Mouse (Mus musculus) c-Kit-negative CD71-positive TER-119-positive erythroid progenitor cells, embryonic 14.5 days (primary cell): ENCODE results near the gene Pctp.

ENCODE experiments used
- DNase-seq: peaks from one replicate; pipeline ENCODE4 v3.0.0-alpha.2; 2013; ENCODE audit warnings: low read depth, low spot score

The Pctp gene

DNA sequence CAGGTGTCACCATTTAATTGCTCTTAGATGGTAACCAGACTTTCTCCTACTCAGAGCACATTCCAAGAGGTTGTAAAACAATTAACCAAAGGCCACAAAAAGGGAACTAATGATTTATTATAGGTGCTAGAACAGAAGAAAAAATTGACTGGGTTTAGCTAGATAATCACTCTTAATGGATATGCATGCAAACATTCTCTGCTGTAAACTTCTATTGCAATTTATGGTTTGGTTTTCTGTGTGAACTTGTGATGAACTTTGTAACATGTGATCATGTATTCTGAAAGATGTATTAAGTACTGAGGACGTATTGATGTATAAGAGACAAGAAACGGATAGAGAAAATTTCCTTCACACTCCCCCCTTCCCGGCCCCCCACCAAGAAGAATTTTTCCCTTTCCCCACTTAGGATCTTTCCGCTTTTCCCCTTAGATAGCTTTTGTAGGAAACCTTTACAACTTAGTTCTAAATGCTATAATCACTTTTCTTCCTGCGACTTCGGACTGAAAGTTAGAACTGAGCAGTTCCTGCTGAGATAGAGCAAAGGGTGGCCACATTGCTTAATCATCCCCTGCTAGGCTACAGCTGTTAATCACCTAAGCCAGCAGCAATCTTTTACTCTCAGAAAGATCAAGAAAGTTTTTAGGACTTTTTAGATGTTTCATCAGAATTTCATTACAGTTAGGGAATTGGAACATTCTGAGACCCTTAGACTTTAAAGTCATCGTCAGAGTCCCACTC lies 5.3 kb upstream of the Pctp start:
- DNase-seq: no peak

DNA sequence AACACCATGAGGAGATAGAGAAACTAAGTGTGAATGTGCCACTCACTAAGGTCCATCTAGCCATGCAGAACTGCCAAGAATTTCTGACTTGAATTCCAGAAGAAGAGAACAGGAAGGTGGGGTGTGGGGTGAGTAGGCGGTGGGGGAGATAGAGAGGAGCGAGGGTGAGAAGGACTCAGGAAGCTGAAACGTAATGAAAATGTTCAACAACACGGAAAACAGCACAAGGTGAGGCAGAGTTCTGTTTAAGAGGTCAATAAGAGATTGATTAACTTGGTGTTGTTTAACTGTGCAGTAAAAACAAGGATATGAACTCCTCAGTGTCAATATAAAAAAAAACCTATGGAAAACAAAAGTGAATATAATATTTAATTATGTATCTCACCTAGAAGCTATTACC lies 3.4 kb upstream of the Pctp start:
- no peak for DNase-seq

DNA sequence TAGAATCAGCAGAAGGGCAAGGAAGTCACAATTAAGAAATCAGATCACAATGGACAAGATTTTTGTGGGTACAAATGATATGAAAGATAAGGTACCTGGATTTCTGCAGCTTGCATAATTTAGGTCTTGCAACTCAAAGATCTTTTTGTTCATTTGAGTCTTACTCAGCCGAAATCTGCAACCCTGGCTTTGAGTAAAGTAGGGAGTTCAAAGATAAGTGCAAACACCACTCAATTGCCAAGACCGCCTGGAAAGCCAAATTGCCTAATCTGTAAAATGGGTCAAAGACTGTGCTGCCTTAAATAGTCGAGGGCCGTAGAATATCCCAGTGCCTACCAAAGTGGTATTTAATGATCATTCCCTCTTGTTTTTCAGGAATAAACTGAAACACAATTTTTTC lies 692 bp upstream of the Pctp start:
- DNase-seq: no peak

DNA sequence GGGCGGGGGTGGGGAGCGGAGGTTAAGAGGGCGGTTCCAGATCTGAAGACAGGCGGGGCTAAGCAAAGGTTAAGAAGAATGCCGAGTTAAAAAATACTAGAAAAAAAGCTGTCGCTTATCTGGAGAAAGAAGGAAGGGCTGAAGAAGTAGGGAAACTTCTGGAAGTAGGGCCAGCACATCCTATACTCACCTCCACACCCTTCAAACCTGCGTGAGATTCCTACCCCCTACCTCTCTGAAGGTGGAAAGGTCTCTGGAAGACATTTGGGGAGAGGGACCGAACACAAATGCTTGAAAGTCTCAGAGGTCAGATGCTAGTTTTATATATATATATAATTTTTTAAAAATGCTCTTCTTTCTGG lies 274 bp upstream of the Pctp start:
- no peak for DNase-seq

DNA sequence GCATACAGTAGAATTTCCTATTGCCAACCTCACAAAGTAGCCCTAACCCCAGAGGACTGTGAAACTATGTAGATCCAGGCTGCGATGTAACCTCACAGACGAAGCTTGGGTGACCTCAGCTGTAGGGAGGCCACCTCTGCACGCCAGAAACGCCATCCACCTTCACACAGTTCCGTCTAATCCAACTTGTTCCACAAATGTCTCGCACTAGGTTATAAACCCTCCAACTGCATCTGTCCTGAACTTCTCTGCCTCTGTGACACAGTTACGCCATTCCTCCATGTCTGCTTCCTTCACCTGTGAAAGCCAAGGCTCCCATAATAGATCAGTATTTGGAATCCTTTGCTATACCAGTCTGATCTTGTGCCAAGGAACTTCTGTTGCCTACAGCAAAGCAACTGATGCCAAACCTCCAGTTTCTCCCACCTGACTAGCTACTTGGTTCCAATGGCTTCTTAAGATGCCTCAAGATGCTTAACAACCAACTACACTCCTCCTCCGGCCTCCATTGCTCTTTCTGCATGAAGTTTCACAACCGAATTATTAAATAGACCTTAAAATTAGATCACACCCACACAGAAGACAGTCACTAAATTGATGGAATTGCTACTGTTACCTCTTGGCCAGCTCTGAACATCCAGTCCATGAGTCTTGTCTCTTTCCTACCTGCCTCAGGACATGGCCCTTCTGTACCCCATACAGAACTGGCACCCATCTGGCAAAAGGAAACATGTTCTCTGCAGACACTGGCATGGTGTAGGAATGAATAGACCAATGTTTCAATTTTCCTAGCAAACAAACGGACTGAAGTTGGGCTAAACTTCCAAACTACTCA lies 1.1 kb downstream of the Pctp start:
- DNase-seq: no peak

DNA sequence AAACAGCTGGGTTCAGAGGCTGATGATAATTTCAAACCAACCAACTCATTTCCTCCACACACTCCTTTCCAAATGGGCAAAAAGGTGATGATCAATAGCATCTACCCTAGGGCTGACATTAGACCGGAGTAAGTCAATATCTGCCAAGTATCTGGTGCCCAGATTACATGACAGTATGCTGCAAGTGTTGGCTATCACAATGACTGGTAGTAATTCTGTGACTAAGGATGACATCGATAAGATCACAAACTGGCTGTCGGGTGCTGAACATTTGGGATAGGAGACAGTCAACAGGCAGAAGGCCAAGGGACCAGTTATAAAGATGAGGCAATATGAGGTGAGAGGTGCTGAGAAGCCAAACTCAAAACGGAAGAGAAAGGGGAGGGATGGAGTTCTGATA lies 2.0 kb downstream of the Pctp start:
- no peak for DNase-seq

DNA sequence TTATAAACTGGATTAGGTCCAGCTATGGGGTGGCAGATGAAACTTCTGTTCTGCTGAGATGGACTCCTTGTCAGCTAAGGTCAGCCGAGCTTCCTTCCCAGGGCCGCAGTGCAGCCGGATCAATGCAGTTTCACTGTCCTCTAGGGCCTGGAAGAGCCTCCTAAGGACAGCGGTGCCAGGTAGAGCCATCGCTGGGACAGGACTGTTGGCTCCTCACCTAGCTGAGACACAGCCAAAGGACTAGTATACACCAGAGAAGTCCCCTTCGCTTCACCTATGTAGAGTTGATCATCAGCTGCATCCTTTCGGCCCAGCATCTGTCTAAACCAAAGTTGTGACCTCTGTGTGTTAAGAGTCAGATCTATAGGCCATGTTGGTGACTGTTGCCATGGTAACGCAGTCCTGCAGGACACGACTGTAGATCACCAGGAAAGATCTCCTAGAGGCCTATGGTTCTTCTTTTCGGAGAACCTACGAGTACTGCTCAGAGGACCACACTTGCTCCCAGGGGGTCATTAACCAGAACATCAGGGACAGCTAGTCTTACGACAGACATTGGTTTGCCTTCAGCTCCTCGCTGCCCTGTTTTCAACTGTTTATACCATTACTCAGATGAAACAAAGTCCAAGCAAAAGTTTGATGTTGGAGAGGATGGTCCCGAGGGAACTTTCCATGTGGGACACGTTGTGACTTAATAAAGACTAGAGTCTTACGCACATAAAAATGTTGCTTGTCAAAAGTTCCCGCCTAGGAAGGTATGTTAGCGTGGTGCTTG lies 3.5 kb downstream of the Pctp start:
- no peak for DNase-seq

DNA sequence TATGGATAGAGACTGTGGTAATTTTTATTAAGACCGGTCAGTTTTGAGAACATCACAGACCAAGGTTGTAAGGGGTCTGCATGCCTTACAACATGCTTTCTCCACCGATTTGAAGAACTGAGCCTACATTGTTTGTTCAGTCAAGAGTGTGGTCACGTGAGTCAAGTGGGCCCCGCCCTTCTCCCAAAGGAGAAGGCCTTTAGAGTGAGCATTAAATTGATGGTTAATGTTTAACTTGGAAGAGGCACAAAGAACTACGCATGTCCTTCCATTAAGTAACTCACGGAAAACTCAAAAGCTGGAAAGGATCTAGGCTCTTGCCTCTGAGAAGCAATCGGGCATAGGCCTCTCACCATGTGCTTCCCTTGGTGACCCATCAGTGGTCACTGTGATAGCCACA lies 5.8 kb downstream of the Pctp start:
- DNase-seq: no peak

DNA sequence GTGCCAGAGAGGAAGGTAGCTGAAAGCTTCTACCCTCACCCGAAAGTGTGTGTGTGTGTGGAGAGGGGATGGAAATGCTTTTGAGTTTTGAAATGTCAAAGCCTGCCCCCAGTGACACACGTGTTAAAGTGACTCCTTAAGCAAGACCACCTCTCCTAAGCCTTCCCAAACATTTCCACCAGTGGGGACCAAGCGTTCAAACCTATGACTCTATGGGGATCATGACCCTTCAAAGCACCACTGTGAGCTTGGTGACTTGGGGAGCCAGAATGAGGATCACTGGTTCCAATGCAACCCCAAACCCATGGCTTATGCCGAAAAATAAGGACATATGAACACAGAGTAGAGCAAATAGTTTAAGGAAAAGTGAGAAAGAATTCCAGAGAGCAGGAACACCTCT lies 6.3 kb downstream of the Pctp start:
- DNase-seq: no peak

DNA sequence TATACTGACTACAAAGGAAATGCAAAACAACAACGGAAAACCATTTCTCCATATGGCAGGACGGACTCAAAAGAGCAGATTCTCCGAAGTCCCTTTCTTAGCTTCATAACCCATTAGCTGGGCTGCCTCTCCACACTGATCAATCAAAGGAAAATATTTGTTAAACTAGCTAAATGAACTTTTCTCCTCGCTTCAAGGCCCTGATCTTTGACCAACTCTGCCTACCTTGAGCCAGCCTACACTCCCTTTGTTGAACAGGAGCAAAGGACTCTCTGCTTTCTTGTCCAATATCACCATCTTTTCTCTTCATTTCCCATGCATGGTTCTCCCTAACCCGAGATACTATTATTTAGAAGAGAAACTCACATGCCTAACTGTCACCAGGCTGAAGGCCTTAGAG lies 7.1 kb downstream of the Pctp start:
- no peak for DNase-seq

DNA sequence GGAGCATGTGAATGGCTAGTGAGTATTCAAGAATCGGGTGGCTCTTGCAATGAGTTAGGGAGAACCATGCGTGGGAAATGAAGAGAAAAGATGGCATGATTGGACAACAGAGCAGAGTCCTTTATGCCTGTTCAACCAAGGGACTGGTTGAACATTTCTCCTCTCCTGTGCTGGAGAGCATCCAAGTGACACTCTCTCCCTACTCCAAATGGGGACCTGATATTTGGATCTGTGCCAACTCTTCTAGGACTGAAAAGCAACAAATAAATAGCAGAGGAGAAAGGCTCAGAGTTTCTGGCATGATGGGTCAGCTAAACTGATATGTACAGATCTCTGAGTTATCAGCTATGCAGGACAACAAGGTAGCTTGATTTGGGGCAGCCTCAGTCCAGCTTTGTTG lies 8.0 kb downstream of the Pctp start:
- no peak for DNase-seq

DNA sequence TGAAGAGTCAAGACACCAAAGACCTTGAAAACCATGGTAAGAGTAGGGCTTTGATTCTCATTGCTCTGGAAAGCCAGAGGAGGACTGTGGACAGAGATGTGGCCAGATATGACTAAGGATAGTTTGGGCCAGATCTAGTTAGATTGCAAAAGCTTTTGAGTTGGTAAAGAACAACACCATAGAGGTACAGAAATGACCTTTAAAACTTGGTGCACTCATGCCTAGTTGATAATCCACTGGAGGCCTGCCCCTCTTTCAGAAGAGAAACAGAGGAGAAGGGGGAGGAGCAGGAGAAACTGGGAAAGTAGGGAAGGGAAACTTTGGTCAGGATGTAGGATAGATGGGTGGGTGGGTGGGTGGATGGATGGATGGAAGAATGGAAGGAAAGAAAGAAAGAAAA lies 11.0 kb downstream of the Pctp start:
- DNase-seq: no peak

DNA sequence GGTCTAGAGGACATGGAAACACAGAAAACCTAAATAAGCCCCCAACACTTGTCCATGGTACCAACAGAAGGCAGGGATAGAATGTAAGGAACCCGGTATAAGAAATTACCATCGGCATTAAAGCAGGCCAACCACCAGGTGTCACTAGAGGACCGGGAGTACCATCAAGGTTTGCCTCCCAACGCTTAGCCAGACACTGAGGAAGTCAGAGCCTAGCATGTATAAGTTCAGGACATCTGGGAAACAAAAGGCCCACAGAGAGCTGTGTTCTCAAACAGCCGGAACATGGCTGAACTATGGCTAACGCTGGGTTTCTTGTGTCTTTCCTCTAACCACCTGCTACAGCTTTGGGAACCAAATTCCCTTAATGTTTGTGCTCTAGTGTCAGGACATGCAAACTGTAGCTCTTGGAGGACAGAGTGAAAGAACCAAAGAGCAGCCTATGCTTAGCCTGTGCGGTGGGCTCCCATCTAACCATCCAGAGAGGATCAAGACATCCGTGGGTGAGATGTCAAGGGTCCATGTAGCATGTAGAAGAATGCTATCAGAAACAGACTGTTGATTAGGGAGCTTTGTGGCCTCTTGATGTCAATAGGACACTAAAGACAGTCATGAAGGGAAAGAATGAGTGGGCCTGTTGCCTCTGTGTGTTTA lies 13.6 kb downstream of the Pctp start:
- DNase-seq: no peak

DNA sequence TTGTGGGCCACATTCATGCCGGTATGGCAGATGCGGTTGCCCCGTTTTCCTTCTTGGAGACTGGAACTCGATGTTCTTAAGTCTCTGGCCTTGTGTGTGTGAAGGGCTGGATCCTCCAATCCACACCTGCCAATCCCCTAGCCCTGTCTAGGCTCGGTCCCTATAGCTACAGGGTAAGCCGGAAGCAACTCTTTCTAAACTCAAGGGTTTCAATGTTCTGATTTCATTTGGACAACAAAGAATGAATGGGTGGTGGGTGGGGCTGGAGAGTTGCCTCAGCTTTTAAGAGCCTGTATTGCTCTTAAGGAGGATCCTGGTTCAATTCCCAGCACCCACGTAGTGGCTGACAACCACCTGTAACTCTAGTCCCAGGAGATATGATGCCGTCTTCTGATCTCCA lies 16.2 kb downstream of the Pctp start:
- no peak for DNase-seq

DNA sequence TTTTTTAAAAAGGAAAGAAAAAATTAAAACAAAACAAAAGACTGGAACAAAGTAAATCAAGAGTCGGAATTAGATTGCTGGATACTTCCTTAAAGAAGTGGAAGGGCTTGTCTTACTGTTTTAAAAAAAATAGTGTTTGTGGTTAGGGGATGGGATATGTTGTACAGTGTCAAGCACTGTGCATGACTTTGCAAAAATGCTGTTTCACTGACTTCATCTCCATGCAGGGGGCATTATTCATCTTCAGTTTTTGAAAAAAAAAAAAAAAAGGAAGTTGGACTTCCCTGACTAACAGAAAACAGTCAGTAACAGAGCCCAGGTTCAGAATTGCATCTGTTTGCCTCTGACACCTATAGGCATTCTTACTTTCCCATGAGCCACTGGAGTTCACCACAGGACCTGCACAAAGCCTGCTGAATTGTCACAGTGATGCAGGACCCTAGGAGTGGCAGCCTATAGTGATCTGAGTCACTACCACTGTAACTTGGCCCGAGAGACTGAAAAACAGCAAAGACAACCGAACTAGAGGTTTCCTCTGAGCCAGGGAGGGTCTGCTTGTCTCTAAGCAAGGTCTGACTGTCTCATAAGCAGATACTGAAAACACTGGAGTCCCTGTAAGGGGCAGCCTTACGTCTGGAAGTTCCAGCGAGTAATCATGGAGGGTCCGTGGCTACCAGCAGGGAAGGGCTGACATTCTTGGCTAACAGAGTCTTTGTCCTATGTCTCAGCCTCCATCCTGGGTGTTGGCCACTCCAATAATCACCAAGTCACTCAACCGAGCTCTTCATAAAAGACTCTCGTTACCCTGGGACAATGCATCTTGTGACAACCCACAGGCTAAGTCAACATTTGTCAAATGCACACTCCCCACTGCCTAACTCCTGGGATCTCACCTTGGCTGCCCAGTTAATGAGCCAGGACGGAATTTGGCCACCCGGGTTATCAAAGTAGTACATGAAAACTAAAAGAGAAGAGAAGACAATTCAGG lies 17.2 kb downstream of the Pctp start:
- no peak for DNase-seq

DNA sequence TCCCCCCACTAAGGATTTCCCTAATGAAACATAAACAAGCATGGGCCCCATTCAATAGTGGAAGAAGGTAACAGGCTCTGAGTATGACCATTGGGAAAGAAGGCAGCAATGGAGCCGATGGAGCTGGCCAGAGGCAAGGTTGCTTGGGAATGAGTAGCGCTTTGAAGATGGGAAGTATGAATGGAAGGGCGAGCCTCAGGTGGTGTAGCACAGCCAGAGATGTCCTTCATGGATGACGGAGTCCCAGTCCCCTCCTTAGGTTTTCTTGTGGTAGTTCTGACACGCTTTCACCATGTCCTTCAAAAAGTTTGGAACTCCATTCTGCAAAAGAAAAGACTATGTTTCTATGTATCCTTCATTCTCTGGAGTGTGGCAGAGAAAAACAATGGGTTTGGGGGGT lies 18.3 kb downstream of the Pctp start:
- DNase-seq: no peak

DNA sequence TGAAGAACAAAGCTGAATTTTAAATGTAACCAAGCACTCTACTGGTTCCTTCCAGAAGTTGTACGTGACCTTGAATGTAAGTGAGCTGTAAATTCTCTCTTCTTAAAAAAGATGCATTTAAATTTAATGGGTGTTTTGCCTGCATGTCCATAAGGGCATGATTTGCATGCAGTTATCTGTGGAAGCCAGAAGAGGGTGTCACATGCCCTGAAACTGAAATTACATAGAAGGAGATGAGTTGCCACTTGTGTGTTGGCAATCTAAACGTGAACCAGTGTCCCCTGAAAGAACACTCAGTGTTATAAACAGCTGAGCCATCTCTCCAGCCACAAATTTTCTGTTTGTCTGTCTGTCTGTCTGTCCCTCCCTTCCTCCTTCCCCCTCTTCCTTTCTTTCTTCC lies 19.8 kb downstream of the Pctp start:
- DNase-seq: no peak

DNA sequence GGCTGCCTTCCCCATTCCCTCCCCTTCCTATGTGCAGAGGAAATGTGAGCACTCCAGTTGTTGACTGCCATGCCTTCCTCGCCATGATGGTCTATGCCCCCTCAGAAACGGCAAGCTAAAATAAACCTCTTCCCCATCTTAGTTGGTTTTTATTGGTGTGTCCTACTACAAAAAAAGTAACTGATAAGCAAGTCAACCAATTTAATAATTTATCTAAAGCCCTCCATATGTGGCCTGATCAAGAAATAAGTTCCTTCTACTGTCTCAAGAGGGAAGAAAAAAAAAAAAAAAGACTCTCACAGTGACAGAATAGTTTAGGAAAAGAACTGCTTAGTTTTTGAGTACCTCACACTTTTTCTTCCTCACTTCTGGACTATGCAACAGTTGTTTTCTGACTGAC lies 22.6 kb downstream of the Pctp start:
- DNase-seq: no peak

DNA sequence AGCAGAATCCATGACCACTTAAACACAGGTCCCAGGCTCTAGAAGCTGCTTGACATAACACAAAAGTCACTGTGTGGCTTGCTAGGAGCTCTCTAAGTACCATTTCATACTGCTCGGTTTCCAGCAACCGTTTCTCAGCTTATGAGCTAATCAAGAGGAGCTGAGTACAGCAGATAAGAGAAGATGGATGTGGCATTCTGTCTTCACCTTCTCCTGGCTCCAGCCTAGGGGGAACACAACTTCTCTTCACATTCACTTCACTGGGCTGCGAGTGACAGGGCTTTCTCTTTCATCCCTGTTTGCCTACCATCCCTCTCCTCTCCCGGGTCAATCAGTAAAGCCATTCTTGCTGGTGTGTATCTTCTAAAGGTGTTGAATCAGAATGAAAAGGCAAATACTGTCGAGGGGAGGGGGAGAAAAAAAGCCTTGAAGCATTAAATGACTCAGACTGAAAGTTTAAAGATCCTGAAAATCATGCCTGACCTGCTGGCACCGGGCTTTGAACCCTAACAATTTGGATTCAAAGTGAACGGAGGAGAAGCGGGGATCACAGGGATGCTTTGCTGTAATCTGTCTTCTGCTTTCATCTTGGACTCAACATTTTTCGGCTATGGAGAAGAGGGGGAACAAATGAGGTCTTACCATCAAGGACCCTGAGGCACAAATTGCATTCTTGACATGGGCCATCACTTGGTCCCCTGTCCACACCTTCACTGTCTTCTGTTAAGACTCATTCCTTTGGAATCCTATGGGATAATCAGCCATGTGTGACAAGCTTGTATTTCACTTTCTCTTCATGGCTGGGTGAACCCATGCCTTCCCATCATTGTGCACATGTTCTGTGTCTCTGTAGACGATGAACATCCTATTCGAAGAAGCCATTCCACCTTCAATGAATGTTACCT lies 23.5 kb downstream of the Pctp start:
- no peak for DNase-seq

DNA sequence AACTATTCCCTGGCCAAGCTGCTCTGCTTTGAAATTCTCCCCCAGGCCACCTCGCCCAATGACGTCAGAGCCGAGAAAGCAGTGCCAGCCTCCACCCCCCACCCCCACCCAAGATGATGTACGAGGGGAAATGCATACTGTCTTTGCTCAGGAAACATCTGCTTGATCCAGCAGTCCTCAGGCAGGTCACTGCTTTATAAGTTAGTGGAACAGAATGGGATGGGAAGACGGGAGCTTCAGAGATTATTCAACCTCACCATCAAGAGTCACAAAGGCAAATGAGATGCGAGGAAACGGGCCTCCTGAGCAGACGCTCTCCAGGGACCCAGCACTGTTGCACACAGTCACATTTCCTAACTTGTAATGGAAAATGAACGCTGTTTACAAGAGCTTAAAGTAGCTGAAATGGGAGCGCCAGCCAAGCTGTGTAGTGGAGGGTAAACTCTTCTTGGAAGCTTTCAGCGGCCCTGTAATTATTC lies 24.3 kb downstream of the Pctp start:
- DNase-seq: no peak
